Mouse (Mus musculus): ENCODE data around the gene Tubb3. TPM values are rescaled to one million over a fixed set of nuclear protein-coding genes. Genes with fewer than 3 reads are reported as not detected.

The Tubb3 gene
- polyA plus RNA-seq, 1 experiment, result 0.02 TPM

DNA sequence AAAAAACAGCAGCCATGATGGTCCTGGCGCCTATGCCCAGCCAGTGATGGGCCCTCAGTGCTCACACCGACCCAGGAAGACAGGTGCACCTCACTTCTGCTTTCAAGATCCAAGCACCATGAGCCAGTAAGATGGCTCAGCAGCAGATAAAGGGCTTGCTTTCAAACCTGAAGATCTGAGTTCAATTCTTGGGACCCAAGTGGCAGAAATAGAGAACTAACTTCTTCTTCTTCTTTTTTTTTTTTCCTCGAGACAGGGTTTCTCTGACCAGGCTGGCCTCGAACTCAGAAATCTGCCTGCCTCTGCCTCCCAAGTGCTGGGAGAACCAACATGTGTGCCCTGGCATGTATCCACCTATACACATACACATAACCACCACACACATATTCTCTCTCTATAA is 8.5 kb downstream of the Tubb3 start:
- no peaks in the 10 kb centered on the region; the same call in 1 of the 2 replicates for H3K27me3 ChIP-seq (ENCODE audit: control insufficient read depth)
- peaks cover 27% of the 10 kb centered on the region for H3K4me1 ChIP-seq (ENCODE audit: control insufficient read depth)
- H3K4me3 ChIP-seq (replicated peaks), result no peak overlapping the region
- no peaks in the 10 kb centered on the region for H3K9me3 ChIP-seq (ENCODE audit: control insufficient read depth, low read length)
- H3K36me3 ChIP-seq (ENCODE audit: control insufficient read depth), result no peaks in the 10 kb centered on the region
- TF ChIP-seq GATA1 (IDR thresholded peaks at IDR 0.05; ENCODE audit: low read length) (no peak), TAL1 (IDR thresholded peaks at IDR 0.05; ENCODE audit: low read length) (no peak)

- peaks cover 27% of the 10 kb centered on the region for H3K4me1 ChIP-seq (ENCODE audit: control insufficient read depth)
- H3K27me3 ChIP-seq (ENCODE audit: control insufficient read depth), result no peaks in the 10 kb centered on the region; the same call in 1 of the 2 replicates
- H3K36me3 ChIP-seq (ENCODE audit: control insufficient read depth), result no peaks in the 10 kb centered on the region
- TF ChIP-seq GATA1 (IDR thresholded peaks at IDR 0.05; ENCODE audit: low read length), result no peak
- TF ChIP-seq TAL1 (IDR thresholded peaks at IDR 0.05; ENCODE audit: low read length), result no peak
- H3K4me3 ChIP-seq (replicated peaks), result no peak overlapping the region
- no peaks in the 10 kb centered on the region for H3K9me3 ChIP-seq (ENCODE audit: control insufficient read depth, low read length)
Measured at GRCm38 (mm10) chr8:123420525-123421281, 9.5 kb downstream of the Tubb3 start.

GRCm38 (mm10) chr8:123421325-123421724 is 10.1 kb downstream of the Tubb3 start:
- no peak for TF ChIP-seq GATA1 (IDR thresholded peaks at IDR 0.05; ENCODE audit: low read length)
- TF ChIP-seq TAL1 (IDR thresholded peaks at IDR 0.05; ENCODE audit: low read length), result no peak
- Histone ChIP-seq H3K4me3 (replicated peaks) (no peak overlapping the region), H3K27me3 (ENCODE audit: control insufficient read depth) (no peaks in the 10 kb centered on the region; the same call in 1 of the 2 replicates), H3K4me1 (ENCODE audit: control insufficient read depth) (peaks cover 25% of the 10 kb centered on the region), H3K36me3 (ENCODE audit: control insufficient read depth) (no peaks in the 10 kb centered on the region), H3K9me3 (ENCODE audit: control insufficient read depth, low read length) (peaks cover 2% of the 10 kb centered on the region)

GRCm38 (mm10) chr8:123422056-123422780 is 11.0 kb downstream of the Tubb3 start:
- peaks cover 11% of the 10 kb centered on the region for H3K9me3 ChIP-seq (ENCODE audit: control insufficient read depth, low read length)
- H3K4me1 ChIP-seq (ENCODE audit: control insufficient read depth), result peaks cover 16% of the 10 kb centered on the region
- TF ChIP-seq GATA1 (IDR thresholded peaks at IDR 0.05; ENCODE audit: low read length) (no peak), TAL1 (IDR thresholded peaks at IDR 0.05; ENCODE audit: low read length) (no peak)
- peak overlapping the region; percentile 30 for H3K4me3 ChIP-seq (replicated peaks)
- no peaks in the 10 kb centered on the region; the same call in 1 of the 2 replicates for H3K27me3 ChIP-seq (ENCODE audit: control insufficient read depth)
- H3K36me3 ChIP-seq (ENCODE audit: control insufficient read depth), result no peaks in the 10 kb centered on the region

DNA sequence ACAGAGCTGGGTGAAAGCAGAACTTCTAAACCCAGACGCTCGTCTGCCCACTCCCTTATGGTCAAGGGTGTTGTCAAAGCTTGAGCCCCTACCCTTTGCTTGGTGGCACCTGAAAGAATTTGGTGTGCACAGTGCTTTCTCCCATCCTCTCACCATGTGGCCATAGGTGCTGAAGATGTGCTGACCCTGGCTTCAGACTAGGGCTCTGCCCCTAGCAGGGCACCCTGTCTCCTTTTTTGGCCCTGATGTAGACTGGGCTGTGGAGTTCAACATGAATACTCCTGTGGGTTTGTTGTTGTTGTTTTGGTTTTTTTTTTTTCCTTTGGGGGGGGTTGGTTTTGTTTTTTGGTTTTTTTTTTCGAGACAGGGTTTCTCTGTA is 11.5 kb downstream of the Tubb3 start:
- Histone ChIP-seq H3K36me3 (ENCODE audit: control insufficient read depth) (no peaks in the 10 kb centered on the region), H3K27me3 (ENCODE audit: control insufficient read depth) (no peaks in the 10 kb centered on the region; the same call in 1 of the 2 replicates), H3K4me1 (ENCODE audit: control insufficient read depth) (peaks cover 14% of the 10 kb centered on the region), H3K4me3 (replicated peaks) (no peak overlapping the region), H3K9me3 (ENCODE audit: control insufficient read depth, low read length) (peaks cover 16% of the 10 kb centered on the region)
- TF ChIP-seq TAL1 (IDR thresholded peaks at IDR 0.05; ENCODE audit: low read length) (no peak), GATA1 (IDR thresholded peaks at IDR 0.05; ENCODE audit: low read length) (no peak)

DNA sequence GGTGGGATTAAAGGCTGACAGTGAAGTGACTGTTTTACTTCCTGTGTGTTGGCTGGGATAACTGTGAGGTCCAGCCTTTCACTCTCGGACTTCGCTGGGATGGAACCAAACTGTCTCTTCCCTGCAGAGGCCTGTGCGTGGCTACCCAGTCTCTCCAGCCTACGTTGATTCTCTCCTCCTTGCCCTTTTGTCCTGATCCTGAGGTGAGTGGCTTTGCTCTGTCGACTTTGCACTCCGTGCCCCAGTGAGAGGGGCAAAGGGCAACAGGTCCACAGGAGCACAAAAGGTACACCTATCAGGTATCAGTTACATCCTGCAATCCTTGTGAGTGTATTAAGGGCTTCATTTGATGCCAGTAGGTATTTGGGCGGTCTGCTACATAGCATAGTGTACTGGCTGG is 12.2 kb downstream of the Tubb3 start, which contains the start of gene Def8:
TSS of gene Def8 (plus strand) at position 87 of the 400 bp plus-strand sequence.
- H3K4me3 ChIP-seq (replicated peaks), result peak within 1 kb of the TSS; percentile 30
- no peaks in the 10 kb centered on the region; the same call in none of the 2 replicates for H3K27me3 ChIP-seq (ENCODE audit: control insufficient read depth)
- H3K9me3 ChIP-seq (ENCODE audit: control insufficient read depth, low read length), result peaks cover 23% of the 10 kb centered on the region
- H3K36me3 ChIP-seq (ENCODE audit: control insufficient read depth), result no peaks in the 10 kb centered on the region
- TF ChIP-seq GATA1 (IDR thresholded peaks at IDR 0.05; ENCODE audit: low read length), result no peak
- no peak for TF ChIP-seq TAL1 (IDR thresholded peaks at IDR 0.05; ENCODE audit: low read length)
- peaks cover 12% of the 10 kb centered on the region for H3K4me1 ChIP-seq (ENCODE audit: control insufficient read depth)

GRCm38 (mm10) chr8:123426511-123427509 is 15.6 kb downstream of the Tubb3 start:
- no peaks in the 10 kb centered on the region for H3K36me3 ChIP-seq (ENCODE audit: control insufficient read depth)
- no peaks in the 10 kb centered on the region; the same call in none of the 2 replicates for H3K27me3 ChIP-seq (ENCODE audit: control insufficient read depth)
- TF ChIP-seq GATA1 (IDR thresholded peaks at IDR 0.05; ENCODE audit: low read length) (no peak), TAL1 (IDR thresholded peaks at IDR 0.05; ENCODE audit: low read length) (no peak)
- peaks cover 9% of the 10 kb centered on the region for H3K4me1 ChIP-seq (ENCODE audit: control insufficient read depth)
- H3K4me3 ChIP-seq (replicated peaks), result no peak overlapping the region
- H3K9me3 ChIP-seq (ENCODE audit: control insufficient read depth, low read length), result peaks cover 53% of the 10 kb centered on the region

- H3K4me3 ChIP-seq (replicated peaks), result no peak overlapping the region
- TF ChIP-seq TAL1 (IDR thresholded peaks at IDR 0.05; ENCODE audit: low read length) (no peak), GATA1 (IDR thresholded peaks at IDR 0.05; ENCODE audit: low read length) (no peak)
- peaks cover under 1% of the 10 kb centered on the region for H3K4me1 ChIP-seq (ENCODE audit: control insufficient read depth)
- H3K27me3 ChIP-seq (ENCODE audit: control insufficient read depth), result no peaks in the 10 kb centered on the region; the same call in none of the 2 replicates
- peaks cover 63% of the 10 kb centered on the region for H3K9me3 ChIP-seq (ENCODE audit: control insufficient read depth, low read length)
- no peaks in the 10 kb centered on the region for H3K36me3 ChIP-seq (ENCODE audit: control insufficient read depth)
Measured at GRCm38 (mm10) chr8:123427639-123428275, 16.5 kb downstream of the Tubb3 start.
